Mouse (Mus musculus): Measurements from ENCODE around the gene Shb. TPM values are rescaled to one million over a fixed set of nuclear protein-coding genes. Genes with fewer than 3 reads are reported as not detected.

Shb gene
- polyA plus RNA-seq, 1 experiment from 2014 or later, result 13.6 TPM

DNA sequence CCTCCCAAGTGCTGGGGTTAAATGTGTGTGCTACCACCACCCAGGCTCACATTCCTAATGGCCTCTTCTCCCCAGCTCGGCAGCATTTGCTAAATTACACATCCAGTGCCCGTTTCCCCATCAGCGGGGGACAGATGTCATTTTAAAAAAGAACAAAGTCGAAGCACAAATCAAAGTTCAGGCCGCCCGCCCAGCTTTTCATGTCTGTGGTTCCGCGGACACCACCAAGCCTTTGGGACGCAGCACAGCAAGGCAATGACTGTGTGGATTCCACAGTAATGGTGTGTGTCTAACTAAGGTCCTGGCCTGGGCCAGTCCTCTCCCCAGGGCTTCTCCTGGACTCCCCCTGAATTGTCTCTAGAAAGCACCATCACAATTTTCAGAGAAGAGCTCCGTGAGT, 32.7 kb downstream of the Shb start:
- Histone ChIP-seq H3K4me3 (replicated peaks) (no peak overlapping the region), H3K4me2 (0 out of 2 replicates have a peak overlapping the region, but pooled peaks have one; percentile 2), H3K9ac (no peak overlapping the region), H3K27ac (peak overlapping the region; percentile 11; the same call in 1 of the 2 replicates), H3K9me3 (no peaks in the 10 kb centered on the region), H3K36me3 (replicated peaks) (no peaks in the 10 kb centered on the region), H3K4me1 (peaks cover 57% of the 10 kb centered on the region), H3K27me3 (no peaks in the 10 kb centered on the region)
- ATAC-seq (ENCODE audit: low FRiP score), result no peak
- 19% methylated on average over 10 of the region's 10 CpGs for WGBS

- Histone ChIP-seq H3K4me1 (peaks cover 62% of the 10 kb centered on the region), H3K9ac (peak overlapping the region; percentile 26; the same call in 1 of the 2 replicates), H3K4me2 (0 out of 2 replicates have a peak overlapping the region, but pooled peaks have one; percentile 2), H3K4me3 (replicated peaks) (no peak overlapping the region), H3K9me3 (no peaks in the 10 kb centered on the region), H3K27me3 (no peaks in the 10 kb centered on the region), H3K27ac (peak overlapping the region; percentile 27; the same call in 1 of the 2 replicates), H3K36me3 (replicated peaks) (no peaks in the 10 kb centered on the region)
- WGBS, result 10% methylated on average over 6 of the region's 6 CpGs
- ATAC-seq (ENCODE audit: low FRiP score), result peak; percentile 10; the same call in 1 of the 2 replicates
Observed at GRCm38 (mm10) chr4:45499081-45499480, 33.2 kb downstream of the Shb start.

DNA sequence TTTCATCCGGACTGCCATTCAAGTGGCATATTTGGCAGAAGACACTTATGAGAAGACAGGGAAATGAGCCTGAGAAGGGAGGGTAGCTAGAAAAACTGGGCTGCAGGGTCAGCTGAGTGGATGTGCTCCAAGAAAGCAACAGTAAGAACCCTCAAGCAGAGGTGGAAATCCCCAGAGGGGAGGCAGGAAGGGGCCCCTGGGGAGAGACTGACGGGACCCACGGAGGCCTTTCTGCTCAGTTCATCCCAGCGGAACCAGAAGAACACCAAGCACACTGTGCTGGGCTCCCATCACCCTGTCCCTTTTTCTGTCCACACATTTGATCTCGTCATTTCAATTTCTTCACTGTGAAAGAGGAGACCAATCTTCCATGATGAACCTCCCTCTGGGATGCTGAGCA, 33.9 kb downstream of the Shb start:
- 59% methylated on average over 5 of the region's 5 CpGs for WGBS

GRCm38 (mm10) chr4:45497282-45497681, 35.0 kb downstream of the Shb start:
- Histone ChIP-seq H3K36me3 (replicated peaks) (no peaks in the 10 kb centered on the region), H3K4me1 (peaks cover 72% of the 10 kb centered on the region), H3K27ac (no peak overlapping the region), H3K4me3 (replicated peaks) (no peak overlapping the region), H3K4me2 (no peak overlapping the region), H3K9ac (no peak overlapping the region), H3K27me3 (peaks cover 12% of the 10 kb centered on the region; the same call in 1 of the 2 replicates), H3K9me3 (no peaks in the 10 kb centered on the region)
- no peak for ATAC-seq (ENCODE audit: low FRiP score)
- WGBS, result 57% methylated on average over 6 of the region's 6 CpGs

More for the DNA sequence above, 33.9 kb downstream of the Shb start:
- Histone ChIP-seq H3K4me1 (peaks cover 62% of the 10 kb centered on the region), H3K27me3 (0 out of 2 replicates have a peak, but pooled peaks cover 4% of the 10 kb centered on the region), H3K9me3 (no peaks in the 10 kb centered on the region), H3K9ac (no peak overlapping the region), H3K4me3 (replicated peaks) (no peak overlapping the region), H3K27ac (0 out of 2 replicates have a peak overlapping the region, but pooled peaks have one; percentile 27), H3K4me2 (no peak overlapping the region), H3K36me3 (replicated peaks) (no peaks in the 10 kb centered on the region)
- ATAC-seq (ENCODE audit: low FRiP score), result no peak

GRCm38 (mm10) chr4:45495531-45496201, 36.6 kb downstream of the Shb start:
- Histone ChIP-seq H3K36me3 (replicated peaks) (no peaks in the 10 kb centered on the region), H3K9me3 (no peaks in the 10 kb centered on the region), H3K9ac (no peak overlapping the region), H3K4me3 (replicated peaks) (no peak overlapping the region), H3K4me2 (no peak overlapping the region), H3K27me3 (peaks cover 20% of the 10 kb centered on the region; the same call in 1 of the 2 replicates), H3K27ac (no peak overlapping the region), H3K4me1 (peaks cover 88% of the 10 kb centered on the region)
- 55% methylated on average over 8 of the region's 8 CpGs for WGBS
- no peak for ATAC-seq (ENCODE audit: low FRiP score)

DNA sequence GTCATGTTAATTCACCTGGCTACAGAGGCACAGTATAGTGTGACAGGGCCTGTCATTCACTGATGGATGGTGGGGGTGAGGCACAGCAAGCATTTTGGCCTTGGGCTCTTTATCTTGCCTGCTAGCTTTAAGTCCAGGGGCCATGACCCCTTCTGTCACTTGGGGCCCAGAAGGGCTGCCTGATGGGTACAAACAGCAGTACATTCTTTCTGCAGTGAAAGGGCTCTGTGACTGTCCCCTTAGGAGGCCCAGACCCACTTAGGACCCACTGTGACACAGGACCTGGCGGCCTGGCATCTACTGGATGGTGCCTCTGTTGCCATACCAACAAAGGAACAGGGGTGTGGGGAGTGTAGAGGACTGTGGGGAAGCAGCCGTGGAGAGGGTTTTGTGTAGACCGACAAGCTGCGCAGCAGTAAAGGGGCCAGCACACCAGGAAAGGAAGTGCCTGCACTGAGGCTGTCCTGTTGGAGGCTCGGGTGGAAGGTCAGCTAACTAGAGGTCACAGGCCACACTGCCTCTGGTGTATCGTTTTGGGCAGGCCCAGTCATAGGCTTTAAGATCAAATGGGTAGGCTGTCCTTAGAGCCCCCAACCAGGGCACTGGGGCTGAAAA, 38.4 kb downstream of the Shb start:
- Histone ChIP-seq H3K9ac (0 out of 2 replicates have a peak overlapping the region, but pooled peaks have one; percentile 17), H3K9me3 (no peaks in the 10 kb centered on the region), H3K27ac (peak overlapping the region; percentile 53; the same call in 1 of the 2 replicates), H3K4me3 (replicated peaks) (no peak overlapping the region), H3K27me3 (peaks cover 20% of the 10 kb centered on the region; the same call in 1 of the 2 replicates), H3K4me2 (no peak overlapping the region), H3K36me3 (replicated peaks) (no peaks in the 10 kb centered on the region), H3K4me1 (peaks cover 88% of the 10 kb centered on the region)
- no peak for ATAC-seq (ENCODE audit: low FRiP score)
- WGBS, result 13% methylated on average over 6 of the region's 6 CpGs

DNA sequence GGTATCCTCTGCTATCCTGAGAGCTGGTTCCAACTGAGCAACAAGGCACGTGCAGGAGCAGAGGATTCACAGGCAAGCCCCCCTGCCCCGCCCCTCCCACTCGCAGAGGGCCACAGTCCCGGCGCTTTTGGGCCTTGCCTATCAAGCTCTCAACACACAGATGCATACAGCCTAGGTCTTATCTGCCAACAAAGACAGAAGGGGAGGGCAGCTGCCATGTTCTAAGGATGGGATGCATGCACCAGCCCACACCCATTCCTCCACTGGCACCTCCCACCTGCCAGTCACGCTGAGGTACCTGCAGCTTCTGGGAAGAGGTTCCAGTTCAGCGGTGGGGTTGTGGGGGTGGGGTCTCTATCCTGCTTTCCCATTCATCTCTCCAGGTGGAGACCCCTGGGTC, 39.2 kb downstream of the Shb start:
- ATAC-seq (ENCODE audit: low FRiP score), result no peak
- Histone ChIP-seq H3K36me3 (replicated peaks) (0 out of 2 replicates have a peak, but pooled peaks cover 3% of the 10 kb centered on the region), H3K27ac (0 out of 2 replicates have a peak overlapping the region, but pooled peaks have one; percentile 13), H3K9ac (no peak overlapping the region), H3K27me3 (peaks cover 20% of the 10 kb centered on the region; the same call in 1 of the 2 replicates), H3K4me2 (no peak overlapping the region), H3K4me3 (replicated peaks) (no peak overlapping the region), H3K4me1 (peaks cover 87% of the 10 kb centered on the region), H3K9me3 (no peaks in the 10 kb centered on the region)
- WGBS, result 12% methylated on average over 7 of the region's 7 CpGs

DNA sequence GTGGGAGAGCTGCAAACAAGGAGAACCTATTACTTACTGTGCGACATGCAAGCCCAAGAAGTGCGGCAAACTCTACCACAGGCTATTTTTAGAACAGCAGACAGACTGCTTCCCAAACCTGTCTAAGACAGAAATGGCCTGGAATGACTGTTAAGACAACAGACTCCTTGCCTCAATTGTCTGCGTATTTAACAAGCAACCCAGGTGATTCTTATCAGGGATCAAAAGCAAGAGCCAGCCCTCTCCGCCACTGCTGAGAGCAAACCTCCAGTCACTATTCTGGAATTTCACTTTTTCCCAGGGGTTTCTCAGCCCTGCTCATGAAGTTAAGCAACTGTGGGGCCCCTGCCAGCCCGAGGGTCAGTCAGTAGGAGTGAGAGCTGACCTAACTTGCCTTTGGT, 39.6 kb downstream of the Shb start:
- H3K4me1 ChIP-seq, result peaks cover 83% of the 10 kb centered on the region
- H3K27me3 ChIP-seq, result peaks cover 20% of the 10 kb centered on the region; the same call in 1 of the 2 replicates
- no peak overlapping the region for H3K4me2 ChIP-seq
- H3K27ac ChIP-seq, result 0 out of 2 replicates have a peak overlapping the region, but pooled peaks have one; percentile 13
- no peak for ATAC-seq (ENCODE audit: low FRiP score)
- H3K9ac ChIP-seq, result no peak overlapping the region
- no peak overlapping the region for H3K4me3 ChIP-seq (replicated peaks)
- 0 out of 2 replicates have a peak, but pooled peaks cover 3% of the 10 kb centered on the region for H3K36me3 ChIP-seq (replicated peaks)
- no peaks in the 10 kb centered on the region for H3K9me3 ChIP-seq
- 51% methylated on average over 5 of the region's 5 CpGs for WGBS

DNA sequence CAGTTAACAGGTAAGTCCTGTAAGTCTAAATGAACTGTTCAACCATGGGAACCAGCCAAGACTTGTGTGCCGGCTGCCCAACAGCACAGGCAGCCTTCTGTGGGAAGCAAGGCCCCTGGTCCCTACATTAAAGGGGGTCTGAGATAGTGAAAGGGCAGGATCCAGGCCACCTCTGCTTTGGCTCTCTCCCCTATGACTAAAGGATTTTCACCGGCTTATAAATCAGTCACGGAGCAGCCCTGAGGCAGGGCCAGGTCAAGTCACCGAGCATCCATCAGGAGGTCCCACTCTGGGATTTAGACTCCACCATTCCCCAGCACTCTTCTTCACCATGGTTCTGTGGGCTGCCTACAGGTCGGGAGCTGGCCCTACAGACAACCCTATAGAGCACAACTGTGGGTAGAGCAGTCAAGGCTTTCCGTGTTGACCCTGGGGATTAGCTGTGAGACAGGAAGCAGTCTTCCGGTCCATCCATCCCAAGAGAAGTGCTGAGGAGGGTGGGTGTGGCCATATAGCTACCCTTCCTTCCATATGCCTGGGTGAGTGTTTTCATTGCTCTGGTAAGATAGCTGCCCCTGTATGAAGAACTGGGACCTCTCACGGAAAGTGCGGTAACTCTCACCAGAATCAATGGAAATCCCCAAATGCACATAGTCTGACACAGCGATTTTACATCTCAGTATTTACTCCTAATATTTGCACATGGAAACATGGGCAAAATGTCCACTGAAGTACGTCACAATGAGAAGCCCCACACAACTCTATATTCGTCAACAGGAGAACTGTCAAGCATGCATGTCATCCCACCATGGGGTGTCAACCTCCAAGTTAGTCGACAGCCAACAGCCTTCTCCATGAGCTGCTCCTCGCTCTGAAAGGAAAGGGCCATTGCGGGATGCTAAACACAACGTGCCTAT, 40.3 kb downstream of the Shb start:
- H3K4me1 ChIP-seq, result peaks cover 79% of the 10 kb centered on the region
- H3K4me2 ChIP-seq, result no peak overlapping the region

GRCm38 (mm10) chr4:45491119-45491679, 41.1 kb downstream of the Shb start:
- peaks cover 20% of the 10 kb centered on the region; the same call in 1 of the 2 replicates for H3K27me3 ChIP-seq
- no peaks in the 10 kb centered on the region for H3K9me3 ChIP-seq
- WGBS, result 43% methylated on average over 6 of the region's 6 CpGs
- H3K4me3 ChIP-seq (replicated peaks), result no peak overlapping the region
- H3K4me1 ChIP-seq, result peaks cover 77% of the 10 kb centered on the region
- ATAC-seq (ENCODE audit: low FRiP score), result no peak
- peak overlapping the region; percentile 27; the same call in 1 of the 2 replicates for H3K4me2 ChIP-seq
- peak overlapping the region; percentile 36; the same call in 1 of the 2 replicates for H3K9ac ChIP-seq
- 0 out of 2 replicates have a peak, but pooled peaks cover 6% of the 10 kb centered on the region for H3K36me3 ChIP-seq (replicated peaks)
- peak overlapping the region; percentile 86 for H3K27ac ChIP-seq

More for the DNA sequence above, 40.3 kb downstream of the Shb start:
- Histone ChIP-seq H3K9me3 (no peaks in the 10 kb centered on the region), H3K27ac (no peak overlapping the region; the same call in 1 of the 2 replicates), H3K36me3 (replicated peaks) (0 out of 2 replicates have a peak, but pooled peaks cover 6% of the 10 kb centered on the region), H3K9ac (no peak overlapping the region), H3K4me3 (replicated peaks) (no peak overlapping the region), H3K27me3 (peaks cover 20% of the 10 kb centered on the region; the same call in 1 of the 2 replicates)
- 64% methylated on average over 16 of the region's 16 CpGs for WGBS
- ATAC-seq (ENCODE audit: low FRiP score), result no peak

DNA sequence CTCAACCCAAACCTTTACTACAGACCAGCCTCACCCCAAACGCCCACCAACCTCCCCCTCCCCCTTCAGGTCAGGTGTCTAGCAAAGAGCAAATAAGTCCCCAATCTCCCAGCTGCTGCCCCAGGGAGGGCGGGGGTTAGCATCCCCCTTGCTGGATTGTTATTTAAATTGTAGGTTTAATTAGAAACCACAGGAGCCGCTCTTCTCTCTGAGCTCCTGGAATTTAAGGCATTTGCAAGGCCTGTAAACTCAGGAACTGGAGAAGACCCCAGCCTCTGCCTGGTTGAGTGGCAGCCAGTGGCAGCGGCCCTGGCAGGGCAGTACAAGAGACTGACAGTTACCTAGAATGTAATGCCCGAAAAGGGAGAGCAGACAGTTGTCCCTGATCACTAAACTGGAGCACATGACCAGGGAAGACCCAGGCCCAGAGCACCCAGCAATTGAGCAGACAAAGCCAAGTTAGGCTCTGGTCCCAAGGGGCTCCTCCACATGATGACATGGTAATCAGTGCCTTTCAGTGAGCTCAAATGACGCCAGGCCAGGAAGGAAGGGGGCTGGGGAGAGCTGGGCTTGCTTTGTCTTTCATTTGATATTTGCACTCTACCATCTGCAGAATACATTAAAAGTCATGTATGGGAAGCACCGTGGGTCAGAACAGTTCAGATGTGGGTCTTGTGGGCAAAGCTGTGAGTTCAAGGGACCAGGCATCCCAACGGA, 42.1 kb downstream of the Shb start:
- Histone ChIP-seq H3K4me2 (peak overlapping the region; percentile 27), H3K27me3 (peaks cover 20% of the 10 kb centered on the region; the same call in 1 of the 2 replicates)
- ATAC-seq (ENCODE audit: low FRiP score), result peak; percentile 55

More for the DNA sequence above, 42.1 kb downstream of the Shb start:
- Histone ChIP-seq H3K9me3 (no peaks in the 10 kb centered on the region), H3K4me3 (replicated peaks) (no peak overlapping the region), H3K4me1 (peaks cover 77% of the 10 kb centered on the region), H3K9ac (no peak overlapping the region), H3K27ac (peak overlapping the region; percentile 86), H3K36me3 (replicated peaks) (0 out of 2 replicates have a peak, but pooled peaks cover 6% of the 10 kb centered on the region)
- 3% methylated on average over 8 of the region's 8 CpGs for WGBS
